Mouse (Mus musculus) induced T-regulatory cell, adult 2 months (primary cell): ENCODE data around the gene Olfr589.
"Not testable (repeated sequence)": the region's sequence is repeated elsewhere in the genome, so short reads cannot be mapped to it uniquely, and the experiment has no call there.

Experiments
- DNase-seq: peaks from one replicate; pipeline ENCODE4 v3.0.0-alpha.2; 2012; ENCODE audit warnings: low read depth

The Olfr589 gene

DNA sequence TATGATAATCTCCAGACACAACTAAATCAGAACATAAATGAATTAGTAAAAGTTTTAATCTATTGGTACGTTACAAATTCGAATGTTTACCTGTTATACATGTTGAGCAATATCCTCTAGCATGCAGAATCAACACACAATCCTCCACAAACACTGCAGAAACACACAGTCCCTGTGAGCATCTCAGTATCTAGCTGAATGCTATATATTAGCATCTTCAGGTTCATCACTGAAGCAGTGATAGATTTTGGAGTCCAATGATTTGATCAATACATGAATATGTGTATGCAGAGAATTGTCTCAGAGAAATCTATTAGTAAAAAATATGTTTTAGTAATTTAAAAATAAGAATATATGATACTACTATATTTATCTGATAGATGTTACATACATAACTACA is at the start of gene Olfr589:
Gene Olfr589, minus strand, starts transcription at position 101 of the 400 bp plus-strand sequence.
- no peak for DNase-seq

DNA sequence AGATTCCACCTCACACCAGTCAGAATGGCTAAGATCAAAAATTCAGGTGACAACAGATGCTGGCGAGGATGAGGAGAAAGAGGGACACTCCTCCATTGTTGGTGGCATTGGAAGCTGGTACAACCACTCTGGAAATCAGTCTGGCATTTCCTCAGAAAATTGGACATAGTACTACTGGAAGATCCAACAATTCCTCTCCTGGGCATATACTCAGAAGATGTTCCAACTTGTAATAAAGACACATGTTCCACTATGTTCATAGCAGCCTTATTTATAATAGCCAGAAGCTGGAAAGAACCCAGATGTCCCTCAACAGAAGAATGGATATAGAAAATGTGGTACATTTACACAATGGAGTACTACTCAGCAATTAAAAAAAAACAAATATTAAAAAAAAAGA is 28.3 kb upstream of the Olfr589 start, which contains the start of gene Olfr592:
Gene Olfr592, plus strand, starts transcription at position 301 of the 400 bp plus-strand sequence.
- not testable (repeated sequence) for DNase-seq

DNA sequence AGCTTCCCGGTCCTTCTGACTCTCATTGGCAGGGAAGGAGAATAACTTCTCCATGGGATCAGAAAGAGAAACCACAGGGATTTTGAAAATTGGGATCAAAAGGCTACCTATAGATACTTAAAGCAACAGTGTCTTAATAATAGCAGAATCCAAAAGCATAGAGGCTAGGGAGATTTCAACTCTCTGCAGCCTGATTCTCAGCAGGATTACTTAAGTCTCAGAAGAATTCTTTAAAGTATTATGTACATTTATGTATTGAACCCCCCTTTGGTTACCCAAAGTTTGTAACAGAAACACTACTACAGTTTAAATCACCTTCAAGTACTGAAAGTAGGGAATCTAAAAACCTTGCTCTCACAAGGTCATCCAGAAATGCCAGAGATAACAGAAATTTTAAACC is 22.1 kb upstream of the Olfr589 start, which contains the start of gene Olfr591:
Gene Olfr591, minus strand, starts transcription at position 101 of the 400 bp plus-strand sequence.
- DNase-seq = no peak

DNA sequence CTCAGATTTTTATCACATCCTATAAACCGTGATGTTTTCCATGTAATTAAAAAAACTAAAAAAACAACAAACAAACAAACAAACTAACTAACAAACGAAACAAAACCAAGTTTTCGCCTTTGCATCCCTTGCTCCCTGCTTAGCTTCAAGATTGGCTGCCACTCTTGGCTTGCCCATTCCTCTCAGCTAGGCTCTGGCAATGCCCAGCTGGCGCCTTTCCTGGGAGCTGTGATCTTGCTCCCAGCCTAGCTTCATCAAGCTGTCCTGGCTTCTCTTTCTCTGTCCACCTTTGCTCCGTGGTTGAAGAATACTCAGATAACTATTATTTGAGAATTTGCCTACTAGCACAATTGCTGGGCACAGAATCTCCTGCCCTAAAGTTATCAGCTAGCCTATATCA is 13.5 kb upstream of the Olfr589 start:
- DNase-seq = no peak

DNA sequence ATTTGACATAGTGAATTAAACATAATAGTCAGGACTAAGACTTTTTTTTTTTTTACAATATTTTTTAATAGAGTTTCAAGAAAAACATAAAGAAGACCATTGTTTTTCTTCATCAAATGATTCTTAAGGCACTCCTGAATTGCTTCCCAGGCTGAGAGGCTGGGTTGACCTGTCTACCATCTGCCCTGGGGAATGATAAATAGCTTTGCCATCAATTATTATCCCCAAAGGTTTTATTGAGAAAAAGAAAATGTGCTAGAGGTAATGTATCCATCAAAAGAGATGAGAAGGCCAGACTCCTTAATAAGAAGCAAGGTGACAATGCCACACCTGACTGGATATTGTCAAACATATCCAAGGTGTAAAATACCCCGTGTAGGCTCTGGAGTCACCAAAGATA is 15.6 kb downstream of the Olfr589 start, which contains the start of gene Olfr588-ps1:
Gene Olfr588-ps1, plus strand, starts transcription at position 301 of the 400 bp plus-strand sequence.
- DNase-seq = no peak

DNA sequence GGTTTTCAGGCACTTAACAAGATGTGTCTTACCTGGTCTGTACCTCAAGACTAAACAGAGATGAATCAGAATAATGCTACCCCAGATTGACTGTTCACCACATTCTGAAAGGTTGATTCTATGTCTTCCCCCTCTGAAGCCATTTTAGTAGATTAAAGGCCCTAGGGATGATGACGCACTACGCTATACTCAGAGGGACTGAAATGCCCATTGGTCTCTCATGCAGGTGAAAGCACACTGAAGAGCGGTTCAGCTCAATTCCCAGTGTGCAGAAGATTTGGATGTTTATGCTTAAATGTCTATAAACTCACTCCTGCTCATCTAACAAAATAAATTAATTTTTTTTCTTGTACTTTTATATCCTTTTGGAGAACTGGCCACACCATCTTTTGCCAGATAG is 30.6 kb downstream of the Olfr589 start, which contains the start of gene Olfr586:
Gene Olfr586, minus strand, starts transcription at position 101 of the 400 bp plus-strand sequence.
- DNase-seq = no peak

DNA sequence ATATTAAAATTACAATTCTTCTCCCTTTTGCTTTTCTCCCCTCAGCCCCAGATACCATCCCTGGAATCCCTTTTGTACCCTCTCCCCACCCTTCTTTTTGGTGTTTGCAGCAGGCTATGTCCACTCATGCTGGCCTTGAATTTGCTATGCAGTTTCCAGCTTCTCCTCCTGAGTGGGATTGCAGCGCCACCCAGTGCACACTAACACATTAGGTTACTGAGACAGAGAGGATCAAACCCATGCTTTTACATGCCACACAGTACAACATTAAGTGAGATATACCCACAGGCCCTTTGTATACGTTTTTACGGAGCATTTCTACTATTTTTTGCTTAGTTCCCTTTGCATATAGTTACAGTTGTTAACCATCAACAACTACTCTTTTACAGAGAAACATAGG is 36.8 kb downstream of the Olfr589 start:
- DNase-seq = no peak
